Mouse (Mus musculus): ENCODE measurements around the gene Pfdn5. TPM values are rescaled to one million over a fixed set of nuclear protein-coding genes. Genes with fewer than 3 reads are reported as not detected.
A peak's percentile ranks its signal among the peaks of the same experiment; 100 is the strongest.
"Not testable (repeated sequence)": the region's sequence is repeated elsewhere in the genome, so short reads cannot be mapped to it uniquely, and the experiment has no call there.

Gene Pfdn5
- total RNA-seq, 1 experiment from 2014 or later = 330 TPM

DNA sequence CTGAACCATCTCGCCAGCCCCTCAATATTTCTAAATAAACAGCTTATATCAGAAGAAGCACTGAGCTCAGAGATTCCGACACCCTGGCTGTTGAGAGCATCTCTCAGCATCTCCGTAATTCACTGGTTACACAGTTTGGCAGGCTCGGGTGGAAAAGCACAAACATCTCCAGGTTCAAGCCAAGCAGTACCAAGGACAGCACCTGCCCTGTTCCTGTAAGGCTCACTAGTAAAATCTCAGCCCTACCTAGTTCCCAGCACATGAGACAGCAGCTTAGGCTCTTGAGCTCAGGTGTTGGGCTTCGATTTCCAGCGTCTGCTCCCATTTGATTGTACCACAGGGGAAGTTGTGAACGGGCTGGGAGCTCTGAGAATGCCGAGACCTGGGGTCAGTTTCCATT lies 9.3 kb downstream of the Pfdn5 start:
- no peak for DNase-seq

DNA sequence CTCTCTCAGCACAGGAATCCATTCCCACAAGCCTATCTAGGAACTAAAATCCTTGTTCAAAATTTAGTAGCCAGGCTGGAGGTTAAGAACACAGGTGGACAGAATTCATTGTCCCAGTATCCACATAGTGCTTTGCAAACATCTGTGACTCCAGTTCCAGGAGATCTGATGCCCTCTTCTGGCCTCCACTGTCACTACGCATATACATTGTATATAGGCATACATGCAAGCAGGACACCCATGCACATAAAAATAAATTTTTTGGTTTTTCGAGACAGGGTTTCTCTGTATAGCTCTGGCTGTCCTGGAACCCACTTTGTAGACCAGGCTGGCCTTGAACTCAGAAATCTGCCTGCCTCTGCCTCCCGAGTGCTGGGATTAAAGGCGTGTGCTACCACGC lies 10.0 kb downstream of the Pfdn5 start:
- not testable (repeated sequence) for DNase-seq

DNA sequence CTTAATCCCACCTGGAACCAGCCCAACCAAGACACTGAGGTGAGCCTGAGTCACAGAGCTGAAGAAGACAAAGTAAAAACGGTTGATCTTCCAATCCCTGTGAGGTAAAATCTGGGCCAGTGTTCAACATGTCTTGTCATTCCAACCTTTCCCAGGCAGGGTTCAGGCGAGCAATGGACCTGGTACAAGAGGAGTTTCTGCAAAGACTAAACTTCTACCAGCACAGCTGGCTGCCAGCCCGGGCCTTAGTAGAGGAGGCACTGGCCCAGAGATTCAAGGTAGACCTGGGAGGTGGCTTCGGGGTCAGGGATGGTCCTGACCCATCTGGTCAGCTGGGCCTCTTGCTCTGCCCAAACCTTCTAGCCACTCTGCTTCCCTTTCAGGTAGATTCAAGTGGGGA lies 11.0 kb downstream of the Pfdn5 start:
- DNase-seq = no peak

DNA sequence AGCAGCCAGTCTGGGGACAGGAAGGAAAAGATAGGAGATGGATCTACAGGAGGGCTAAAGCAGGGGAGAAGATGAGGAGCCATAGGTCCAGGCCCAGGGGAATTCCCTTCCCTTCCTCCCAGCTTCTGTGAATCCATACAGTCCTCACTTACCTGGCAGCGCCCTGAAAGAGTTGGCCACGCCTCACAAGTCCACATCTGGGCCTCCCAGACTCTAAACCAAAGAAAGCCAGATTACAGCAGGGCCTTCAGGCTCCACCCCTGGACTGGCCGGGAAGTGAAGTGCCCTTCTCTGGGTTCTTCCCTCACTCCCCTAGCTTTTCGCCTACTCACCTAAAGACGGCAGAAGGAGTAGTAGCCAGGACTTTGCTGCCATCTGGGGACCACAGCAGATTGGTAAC lies 13.7 kb downstream of the Pfdn5 start:
- no peak for DNase-seq

DNA sequence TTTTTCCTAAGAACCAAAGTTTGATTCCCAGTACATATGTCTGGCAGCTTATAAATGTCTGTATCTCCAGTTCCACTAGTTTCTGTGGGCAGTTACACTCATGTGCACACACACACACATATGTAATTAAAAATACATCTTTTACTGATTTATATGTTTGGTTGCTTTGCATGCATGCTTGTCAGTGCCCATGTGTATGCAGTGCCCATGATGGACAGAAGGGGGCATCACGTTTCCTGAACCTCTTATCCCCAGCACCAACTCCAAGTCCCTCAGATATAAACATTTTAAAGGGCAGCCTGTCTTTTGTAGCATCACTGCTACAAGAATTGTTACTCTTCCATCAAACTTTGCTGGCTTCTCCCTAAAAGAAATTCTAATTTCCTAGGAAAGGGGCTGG lies 15.7 kb downstream of the Pfdn5 start:
- peak; percentile 65 for DNase-seq

DNA sequence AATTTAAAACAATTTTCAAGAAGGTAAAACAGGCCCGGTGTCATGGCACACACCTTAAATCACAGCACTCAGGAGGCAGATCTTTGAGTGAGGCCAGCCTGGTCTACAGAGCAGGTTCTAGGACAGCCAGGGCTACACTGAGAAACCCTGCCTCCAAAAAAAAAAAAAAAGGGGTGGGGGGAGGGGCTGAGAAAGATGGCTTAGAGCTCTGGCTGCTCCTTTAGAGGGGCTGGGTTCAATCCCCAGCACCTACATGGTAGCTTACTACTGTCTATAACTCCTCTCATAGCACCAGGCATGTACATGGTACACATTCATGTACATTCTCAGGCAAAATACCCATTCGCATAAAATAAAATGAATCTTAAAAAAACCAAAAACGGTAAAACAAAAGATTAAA lies 18.6 kb downstream of the Pfdn5 start:
- no peak for DNase-seq

DNA sequence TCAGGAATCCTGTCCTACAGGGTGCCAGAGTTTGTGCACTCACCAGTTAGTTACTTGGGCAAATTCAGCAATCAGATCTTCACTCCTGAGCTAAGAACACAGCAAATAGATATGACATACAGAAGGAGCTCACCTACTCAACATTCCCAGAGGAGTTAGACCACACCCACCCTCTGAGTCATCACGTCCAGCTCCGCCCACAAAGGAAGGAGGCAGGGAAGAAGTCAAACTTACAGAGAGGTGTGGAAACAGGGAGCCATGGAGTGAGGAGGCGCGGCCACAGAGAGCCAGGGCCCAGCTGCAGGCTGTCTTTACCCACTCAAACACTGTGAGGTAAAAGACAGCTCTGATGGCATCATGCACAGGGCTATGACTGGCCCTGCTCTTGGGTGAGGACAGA lies 20.5 kb downstream of the Pfdn5 start:
- no peak for DNase-seq

DNA sequence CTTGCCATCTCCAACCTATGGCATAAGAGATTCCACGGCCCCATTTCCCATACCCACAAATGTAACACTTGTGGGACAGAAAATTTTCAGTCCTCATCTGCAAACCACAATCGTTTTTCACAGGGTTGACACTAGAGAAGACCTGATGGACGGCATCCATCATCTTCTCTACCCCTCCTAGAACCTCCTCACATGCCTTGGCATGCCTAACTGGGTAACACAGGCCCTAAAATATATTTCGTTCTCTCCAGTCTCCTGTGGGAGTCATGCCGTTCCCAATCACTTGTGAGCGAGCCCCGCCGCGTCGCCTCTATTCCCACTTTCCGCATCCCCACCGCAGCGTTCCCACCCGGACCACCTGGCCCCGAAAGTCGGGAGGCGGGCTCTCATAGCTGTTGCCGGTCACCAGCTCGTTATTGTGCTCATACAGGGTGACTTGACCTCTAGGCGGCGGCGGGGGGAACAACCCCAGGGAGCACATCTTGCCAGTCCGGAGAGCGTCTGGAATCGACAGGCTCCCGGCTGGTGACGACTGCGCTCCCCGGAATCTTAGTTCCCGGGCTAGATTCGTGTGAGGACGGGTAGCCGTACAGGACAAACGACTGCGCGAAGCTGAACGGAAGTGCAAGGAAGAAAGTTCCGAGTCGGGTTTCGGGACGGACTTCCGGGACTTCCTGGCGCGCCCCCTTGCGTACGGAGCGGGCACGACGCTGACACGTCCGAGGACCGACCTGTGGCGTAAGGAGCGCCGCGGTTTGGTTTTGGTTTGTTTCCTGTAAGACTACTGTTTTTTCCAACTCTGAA lies 24.4 kb downstream of the Pfdn5 start, which contains the start of gene Aaas:
Gene Aaas, minus strand, starts transcription at position 634 of the 804 bp plus-strand sequence.
- peak; percentile 97 for DNase-seq

DNA sequence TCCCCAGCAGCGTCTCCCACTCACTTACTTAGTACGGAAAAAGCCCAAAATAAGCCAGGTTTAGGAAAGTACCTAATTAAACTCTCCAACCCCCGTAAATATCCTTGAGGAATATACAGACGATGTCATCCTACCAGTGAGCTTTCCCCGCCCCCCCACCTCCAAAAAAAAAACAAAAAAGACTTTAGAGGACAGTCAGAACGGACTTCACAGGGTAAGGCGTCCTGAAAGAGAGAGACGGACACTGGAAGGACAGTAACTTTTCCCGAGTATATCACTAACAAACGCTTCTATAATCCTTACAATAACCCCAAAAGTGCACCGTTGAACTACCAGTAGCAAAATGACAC lies 25.0 kb downstream of the Pfdn5 start:
- no peak for DNase-seq

DNA sequence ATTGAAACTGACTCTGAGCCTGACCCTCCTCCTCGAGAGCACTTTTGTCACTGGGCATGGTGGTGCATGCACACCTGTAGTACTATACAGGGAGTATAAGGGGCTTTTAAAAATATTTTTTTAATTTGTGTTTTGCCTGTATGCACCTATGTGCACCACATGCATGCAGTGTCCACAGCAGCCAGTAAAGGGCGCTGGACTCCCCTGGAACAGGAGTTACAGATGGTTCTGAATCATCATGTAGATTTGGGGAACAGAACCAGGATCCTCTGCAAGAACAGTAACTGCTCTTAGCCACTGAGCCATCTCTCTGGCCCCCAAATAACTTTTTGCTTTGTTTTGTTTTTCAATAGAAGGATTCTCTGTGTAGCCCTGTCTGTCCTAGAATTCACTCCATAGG lies 26.3 kb downstream of the Pfdn5 start:
- DNase-seq = peak; percentile 23

DNA sequence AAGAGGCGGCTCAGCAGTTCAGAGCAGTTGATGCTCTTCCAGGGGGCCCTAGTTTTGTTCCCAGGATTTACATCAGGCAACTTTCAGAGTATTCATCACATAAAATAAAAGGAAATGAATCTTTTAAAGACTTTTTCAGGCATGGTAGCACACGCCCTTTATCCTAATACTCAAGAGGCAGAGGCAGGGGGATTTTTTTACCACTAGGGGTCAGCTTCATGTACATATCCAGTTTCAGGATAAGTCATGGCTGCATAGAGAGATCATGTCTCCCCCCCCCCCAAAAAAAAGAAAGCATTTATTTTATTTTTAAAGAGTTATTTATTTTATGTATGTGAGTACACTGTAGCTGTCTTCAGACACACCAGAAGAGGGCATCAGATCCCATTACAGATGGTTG lies 28.1 kb downstream of the Pfdn5 start:
- no peak for DNase-seq

DNA sequence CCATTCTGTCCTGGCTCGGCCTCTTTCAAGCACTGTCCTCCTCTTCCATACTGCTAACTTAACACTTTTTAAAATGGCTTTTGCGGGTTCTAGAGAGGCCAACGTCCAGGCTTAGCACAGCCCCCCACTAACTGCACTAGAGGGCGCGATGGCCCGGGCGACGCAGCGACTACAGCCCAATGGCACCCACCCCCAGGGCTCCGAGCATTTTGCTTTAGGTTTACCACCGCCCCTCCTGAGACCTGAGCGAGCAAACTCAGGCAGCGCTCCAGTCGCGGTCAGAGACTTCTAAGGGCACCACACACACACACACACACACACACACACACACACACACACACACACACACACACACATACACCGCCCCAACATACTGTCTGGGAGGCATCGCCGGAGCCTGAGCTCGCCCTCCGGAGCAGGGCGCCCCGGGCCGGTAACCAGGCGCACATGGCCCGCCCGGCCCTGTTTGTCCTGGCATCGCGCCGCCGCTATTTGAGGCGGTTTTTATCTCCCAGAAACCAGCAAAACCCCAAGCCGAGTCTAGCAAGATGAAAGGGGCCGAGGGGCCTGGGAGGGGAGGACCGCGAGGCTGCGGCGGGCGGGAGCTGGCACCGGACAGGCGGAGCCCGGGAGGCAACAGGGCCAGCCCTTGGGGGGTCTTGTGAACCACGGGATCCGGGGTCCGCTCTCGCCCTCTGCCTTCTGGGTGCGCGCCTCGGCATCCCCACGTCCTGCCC lies 29.4 kb downstream of the Pfdn5 start:
- peak; percentile 67 for DNase-seq

DNA sequence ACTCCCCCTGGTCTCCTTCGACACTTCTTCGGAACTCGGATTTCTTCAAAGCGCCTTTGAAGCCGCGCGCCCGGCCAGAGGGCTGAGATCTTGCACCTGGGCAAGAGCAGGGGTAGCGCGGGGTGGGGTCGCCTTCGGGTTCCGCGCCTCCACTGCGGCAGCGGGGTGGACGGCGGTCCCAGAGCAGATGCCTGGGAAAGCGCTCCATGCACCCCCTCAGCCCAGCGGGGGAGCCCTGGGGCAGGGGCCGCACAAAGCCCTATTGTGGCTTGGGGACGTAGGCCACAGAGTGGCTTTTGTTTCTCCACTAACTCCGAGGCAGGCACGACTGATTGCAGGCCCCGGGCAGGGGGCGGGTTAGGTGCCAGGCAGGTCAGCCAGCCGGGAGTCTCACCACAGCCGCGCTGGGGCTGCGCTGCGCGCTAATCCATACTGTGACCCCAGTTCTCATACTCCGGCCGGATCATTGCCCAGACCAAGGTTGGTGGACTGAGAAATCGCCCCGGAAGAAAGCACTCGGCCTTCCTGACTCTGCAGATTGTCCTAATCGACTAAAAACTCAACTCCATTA lies 30.0 kb downstream of the Pfdn5 start:
- DNase-seq = peak; percentile 24

DNA sequence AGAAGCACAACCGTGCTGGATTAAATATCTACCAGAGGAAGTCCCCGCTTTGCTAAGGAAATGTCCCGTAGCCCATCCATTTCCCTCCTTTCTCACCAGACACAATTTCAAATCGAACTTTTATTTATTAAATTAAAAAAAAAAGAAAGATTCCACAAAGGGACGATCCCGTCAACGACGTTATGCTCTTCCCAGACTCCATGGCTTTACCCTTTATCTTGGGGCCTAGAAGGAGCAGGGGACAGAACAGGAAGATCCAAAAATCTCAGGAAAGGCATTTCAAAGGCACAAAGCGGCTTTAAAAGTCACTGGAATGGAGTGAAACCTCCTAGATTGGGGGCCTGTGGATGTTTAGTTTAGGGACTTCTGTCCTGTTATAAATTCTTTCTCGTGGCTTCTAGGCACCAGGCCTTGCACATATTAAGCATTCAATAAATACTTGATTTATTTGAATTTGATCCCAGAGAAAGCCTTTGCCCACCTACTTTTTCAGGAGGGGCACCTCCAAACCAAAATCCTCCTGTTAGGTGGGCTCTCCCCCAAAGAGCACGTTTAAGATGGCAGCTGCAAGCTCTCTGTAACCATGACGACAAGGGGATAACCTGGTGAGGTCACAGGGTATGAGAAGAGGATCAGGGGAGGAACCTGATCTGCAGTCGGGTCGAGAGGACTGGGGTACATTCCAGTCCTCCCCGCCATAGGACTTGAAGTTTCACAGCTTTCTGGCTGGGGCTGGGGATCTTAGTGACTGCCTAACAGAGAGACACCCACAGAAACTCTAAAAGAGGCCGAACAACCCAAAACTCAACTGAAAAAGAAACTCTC lies 30.8 kb downstream of the Pfdn5 start:
- DNase-seq = no peak

DNA sequence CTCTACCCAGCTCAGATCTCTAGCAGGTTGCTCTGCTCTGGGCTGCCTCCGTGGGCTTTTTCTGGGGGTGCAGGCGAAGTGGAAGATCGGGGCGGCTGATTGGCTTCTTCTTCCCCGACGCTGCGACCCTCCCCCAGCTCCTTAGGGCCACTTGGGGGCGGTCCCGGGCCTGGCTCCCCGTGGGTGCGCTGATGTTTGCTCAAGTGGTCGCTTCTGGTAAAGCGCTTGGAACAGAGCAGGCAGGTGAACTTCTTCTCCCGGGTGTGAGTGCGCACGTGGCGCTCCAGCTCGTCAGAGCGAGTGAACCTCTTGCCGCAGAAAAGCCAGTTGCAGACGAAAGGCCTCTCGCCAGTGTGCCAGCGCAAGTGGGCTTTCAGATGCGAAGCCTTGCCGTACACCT lies 32.2 kb downstream of the Pfdn5 start:
- no peak for DNase-seq

DNA sequence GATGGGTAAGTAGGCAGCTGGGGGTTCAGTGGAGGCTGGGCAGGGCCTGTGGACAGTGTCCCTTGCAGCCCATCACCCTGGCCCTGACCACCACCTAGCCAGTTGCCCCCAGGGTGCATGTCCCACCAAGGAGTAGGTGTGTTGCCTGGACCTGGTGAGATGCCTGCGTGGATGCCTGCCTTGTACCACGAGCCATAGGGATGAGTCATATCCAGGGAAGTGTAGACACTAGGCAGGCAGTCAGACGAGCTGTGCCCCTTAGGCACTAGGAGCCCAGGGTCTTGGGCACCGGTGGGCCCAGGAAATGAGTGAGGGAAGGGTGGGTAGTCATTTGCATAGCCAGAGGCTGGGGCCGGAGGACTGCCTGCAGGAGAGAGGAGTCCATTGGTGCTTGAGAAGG lies 32.9 kb downstream of the Pfdn5 start:
- no peak for DNase-seq

DNA sequence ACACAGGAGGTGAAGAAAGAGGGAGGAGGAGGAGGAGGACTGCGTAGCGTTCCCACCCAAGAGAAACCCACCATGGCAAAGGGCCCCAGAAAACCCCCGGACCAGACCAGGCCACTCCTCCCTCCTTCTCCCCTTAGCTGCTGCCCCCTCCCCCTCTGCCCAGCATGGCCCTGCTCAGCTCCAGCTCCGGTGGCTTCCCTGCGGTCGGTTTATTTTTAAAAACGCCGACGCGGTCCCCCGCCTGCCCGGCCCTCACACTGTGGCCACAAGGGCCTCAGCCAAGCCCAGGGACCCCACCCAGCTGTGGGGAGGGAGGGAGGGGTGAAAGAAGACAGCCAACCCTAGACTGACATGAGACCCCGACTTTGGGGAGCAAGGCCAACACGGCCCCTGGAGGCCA lies 36.7 kb downstream of the Pfdn5 start:
- DNase-seq = no peak

DNA sequence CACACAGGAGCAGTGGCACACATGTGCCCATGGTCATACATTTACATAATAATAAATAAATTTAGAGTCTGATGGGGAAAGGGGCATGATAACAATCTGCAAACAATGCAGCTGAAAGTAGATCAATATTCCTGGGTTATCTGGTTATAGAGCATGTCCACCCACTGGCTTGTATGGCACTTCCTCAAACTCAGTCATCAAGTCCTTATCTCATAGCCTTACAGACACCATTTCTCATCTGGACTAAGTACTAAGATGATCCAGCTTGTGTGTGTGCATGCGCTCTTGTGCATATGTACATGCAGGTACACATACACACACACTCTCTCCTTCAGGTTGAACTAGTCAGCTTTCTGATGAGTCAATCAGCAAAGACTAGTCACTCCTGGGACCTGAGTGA lies 38.8 kb downstream of the Pfdn5 start:
- DNase-seq = no peak

DNA sequence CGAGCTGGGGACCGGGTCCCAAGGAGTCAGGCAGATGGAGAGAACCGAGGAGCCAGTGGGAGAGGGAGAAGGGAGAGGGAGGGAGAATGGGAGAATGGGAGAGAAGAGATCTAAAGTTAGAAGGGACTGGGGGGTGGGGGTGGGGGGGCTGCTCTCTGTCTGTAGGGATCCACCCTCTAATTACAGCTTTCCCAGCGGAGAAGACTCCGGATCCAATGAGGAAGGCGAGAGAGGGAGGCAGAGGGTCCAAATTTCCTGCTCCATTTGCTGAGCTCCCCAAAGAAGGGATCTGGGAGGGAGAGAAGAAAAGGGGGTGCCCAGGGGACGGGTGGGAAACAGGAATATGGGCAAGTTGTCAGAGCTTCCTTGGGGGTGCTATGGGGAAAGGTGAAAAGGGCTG lies 40.3 kb downstream of the Pfdn5 start:
- no peak for DNase-seq

DNA sequence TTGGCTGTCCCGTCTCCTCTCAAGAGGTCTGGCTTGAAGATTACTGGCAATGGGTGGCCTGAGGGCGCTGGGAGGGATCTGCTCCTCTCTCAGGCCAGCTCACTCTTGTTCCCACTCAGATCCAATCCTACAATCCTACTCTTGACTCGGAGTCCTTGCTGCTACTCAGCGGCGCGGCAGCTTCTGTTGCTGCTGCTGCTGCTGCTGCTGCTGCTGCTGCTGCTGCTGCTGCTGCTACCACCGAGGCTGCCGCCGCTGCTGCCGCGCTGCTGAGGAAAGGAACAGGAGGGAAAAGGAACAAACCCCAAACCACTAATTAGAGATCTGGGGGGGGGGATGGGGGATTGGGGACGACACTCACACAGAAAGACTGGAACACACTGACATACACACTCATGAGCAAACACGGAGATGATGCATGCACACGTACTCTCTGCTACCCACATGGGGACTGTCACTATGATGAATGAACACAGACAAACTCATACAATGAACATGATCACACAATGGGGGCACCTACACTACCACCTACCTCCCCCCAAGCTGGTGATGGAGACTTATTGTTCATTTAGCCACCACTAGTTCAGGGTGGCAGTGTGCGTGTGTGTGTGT lies 40.9 kb downstream of the Pfdn5 start, which contains the start of gene Sp7:
Gene Sp7, minus strand, starts transcription at position 450 of the 612 bp plus-strand sequence.
- DNase-seq = peak; percentile 18

DNA sequence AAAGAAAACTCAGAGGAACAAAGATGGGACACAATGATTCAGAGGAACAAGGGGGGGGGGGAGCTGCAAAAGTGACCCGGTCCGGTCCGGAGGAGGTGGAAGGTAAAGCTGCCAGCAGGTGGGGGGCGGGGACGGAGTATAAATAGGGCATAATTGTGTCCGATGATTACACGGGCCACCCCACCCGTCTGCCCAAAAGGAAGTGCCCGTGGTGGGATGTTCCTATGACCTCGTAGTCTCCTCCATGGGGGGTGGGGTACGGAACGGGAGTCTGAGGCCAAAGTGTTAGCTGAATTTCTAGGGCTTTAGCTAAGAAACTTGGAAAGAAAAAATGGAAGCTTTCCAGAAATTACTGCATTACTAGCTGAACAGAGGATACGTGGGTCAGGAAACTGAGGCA lies 44.1 kb downstream of the Pfdn5 start:
- DNase-seq = no peak

DNA sequence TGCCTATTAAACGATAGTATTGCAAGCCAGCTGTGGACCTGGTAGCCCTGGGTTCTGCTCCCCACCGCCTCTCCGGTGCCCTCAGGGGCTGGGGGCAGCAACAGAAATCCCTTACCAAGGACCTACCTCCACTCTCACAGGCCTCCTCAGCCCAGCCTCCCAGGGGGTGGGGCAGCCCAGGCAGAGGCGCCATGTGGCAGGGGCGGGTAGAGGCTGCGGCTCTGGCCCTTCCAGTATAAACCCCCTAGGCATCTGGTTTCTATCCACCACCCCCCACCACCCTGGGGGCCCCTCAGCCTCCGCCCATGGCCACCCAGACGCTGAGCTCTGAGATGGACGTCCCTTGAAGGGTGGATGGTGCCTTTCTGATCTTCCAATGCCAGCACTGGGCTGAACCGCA lies 44.8 kb downstream of the Pfdn5 start:
- no peak for DNase-seq

Measured in adrenal gland, postnatal 14 days (tissue).